Mouse (Mus musculus) C2C12 (cell line): ENCODE measurements around the gene Snapc3. TPM values are rescaled to one million over a fixed set of nuclear protein-coding genes. Genes with fewer than 3 reads are reported as not detected.

Experiments used
- H3K27me3 ChIP-seq: one replicate; pipeline ENCODE4 v1.6.1; 2011; ENCODE audit not compliant: control insufficient read depth, insufficient read depth, insufficient read length
- H3K36me3 ChIP-seq: one replicate; pipeline ENCODE4 v1.6.1; 2011; ENCODE audit not compliant: control insufficient read depth, insufficient read depth
- H3K4me3 ChIP-seq: one replicate; pipeline ENCODE4 v1.5.1; 2011; ENCODE audit warnings: mild to moderate bottlenecking, control low read depth; ENCODE audit not compliant: poor library complexity, insufficient read depth, severe bottlenecking
- H3K79me2 ChIP-seq: one replicate; pipeline ENCODE4 v1.6.1; 2011; ENCODE audit not compliant: control insufficient read depth, insufficient read depth
- H3K79me3 ChIP-seq: one replicate; pipeline ENCODE4 v1.6.1; 2011; ENCODE audit warnings: low read depth, control low read depth
- H3ac ChIP-seq: one replicate; pipeline ENCODE3; 2011; ENCODE audit warnings: low read depth; ENCODE audit not compliant: control insufficient read depth, insufficient read length
- CEBPB ChIP-seq: IDR thresholded peaks from one replicate; pipeline ENCODE4 v1.6.1; 2011; ENCODE audit warnings: low read depth, mild to moderate bottlenecking, control low read depth, moderate library complexity
- CTCF ChIP-seq: IDR thresholded peaks from one replicate; pipeline ENCODE4 v1.5.1; 2011; ENCODE audit not compliant: control insufficient read depth, insufficient read depth, insufficient read length
- FOSL1 ChIP-seq: IDR thresholded peaks from one replicate; pipeline ENCODE4 v1.8.0; 2011; ENCODE audit warnings: mild to moderate bottlenecking, low read length; ENCODE audit not compliant: poor library complexity, insufficient read depth, severe bottlenecking
- MAX ChIP-seq: IDR thresholded peaks from one replicate; pipeline ENCODE4 v1.6.1; 2011; ENCODE audit warnings: mild to moderate bottlenecking, control low read depth
- MYOD1 ChIP-seq: IDR thresholded peaks from one replicate; pipeline ENCODE4 v1.6.1; 2011; ENCODE audit warnings: low read depth; ENCODE audit not compliant: control insufficient read depth, insufficient read length
- MYOG ChIP-seq: IDR thresholded peaks from one replicate; pipeline ENCODE4 v1.6.1; 2011; ENCODE audit not compliant: control insufficient read depth, insufficient read length; ENCODE audit errors: extremely low read depth
- USF1 ChIP-seq: IDR thresholded peaks from one replicate; pipeline ENCODE4 v1.6.1; 2011; ENCODE audit warnings: low read depth, mild to moderate bottlenecking, control low read depth, moderate library complexity
- polyA plus RNA-seq: library from polyadenylated mRNA; unstranded; fragments of >200 nt; fragmentation: generic; extraction: Trizol; gene quantifications from one replicate; pipeline ENCODE4 v1.2.1, GENCODE M21; 2012; ENCODE audit warnings: missing spikeins

Gene Snapc3
- polyA plus RNA-seq, 1 experiment = 13.4 TPM

GRCm38 (mm10) chr4:83409867-83410505 lies 7.5 kb upstream of the Snapc3 start:
- Histone ChIP-seq H3K79me3 (peaks cover 2% of the 10 kb centered on the region), H3K36me3 (no peaks in the 10 kb centered on the region), H3K27me3 (no peaks in the 10 kb centered on the region), H3K79me2 (no peaks in the 10 kb centered on the region), H3K4me3 (no peak overlapping the region), H3ac (no peak overlapping the region)
- TF ChIP-seq MYOD1 (no peak), CEBPB (no peak), CTCF (no peak), MYOG (no peak), FOSL1 (no peak), USF1 (no peak), MAX (no peak)

- H3ac ChIP-seq = no peak overlapping the region
- no peaks in the 10 kb centered on the region for H3K36me3 ChIP-seq
- TF ChIP-seq USF1 = no peak
- no peak for TF ChIP-seq MYOG
- no peak for TF ChIP-seq MYOD1
- TF ChIP-seq CEBPB = no peak
- TF ChIP-seq CTCF = no peak
- no peak for TF ChIP-seq MAX
- TF ChIP-seq FOSL1 = no peak
- H3K79me3 ChIP-seq = peaks cover 2% of the 10 kb centered on the region
- H3K4me3 ChIP-seq = no peak overlapping the region
- H3K79me2 ChIP-seq = peaks cover 6% of the 10 kb centered on the region
- H3K27me3 ChIP-seq = no peaks in the 10 kb centered on the region
Measured at GRCm38 (mm10) chr4:83412060-83412459, 5.5 kb upstream of the Snapc3 start.

DNA sequence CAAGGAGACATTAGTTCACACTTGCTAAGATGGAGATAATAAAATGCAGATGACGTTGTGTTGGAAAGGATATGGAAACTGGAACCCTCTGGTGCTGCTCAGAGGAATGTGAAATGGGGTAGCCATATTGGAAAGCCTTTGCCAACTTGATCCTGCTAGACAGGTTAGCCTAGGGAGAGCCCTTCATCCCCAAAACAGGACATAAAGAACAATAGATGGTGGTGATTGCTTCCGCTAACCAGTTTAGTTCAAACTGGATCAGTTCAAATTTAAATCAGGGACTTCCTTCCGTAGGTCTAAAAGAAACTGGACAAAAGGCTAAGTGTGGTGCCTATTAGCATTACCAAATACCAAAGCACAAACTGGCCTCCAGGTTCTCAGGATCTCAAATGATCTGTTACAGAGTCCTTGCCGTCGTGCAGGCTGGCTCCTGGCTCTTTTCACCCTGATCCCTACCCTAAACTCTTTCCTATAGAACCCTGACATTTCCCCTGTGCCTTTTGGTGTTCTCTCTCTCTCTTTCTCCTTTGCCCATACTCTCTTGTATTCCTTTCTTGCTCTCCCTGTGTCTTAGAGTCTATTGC lies 3.2 kb upstream of the Snapc3 start:
- Histone ChIP-seq H3K79me2 (peaks cover 25% of the 10 kb centered on the region), H3K27me3 (no peaks in the 10 kb centered on the region), H3K79me3 (peaks cover 19% of the 10 kb centered on the region), H3K36me3 (peaks cover 6% of the 10 kb centered on the region), H3ac (no peak overlapping the region), H3K4me3 (no peak overlapping the region)
- TF ChIP-seq MYOG = no peak
- no peak for TF ChIP-seq CTCF
- TF ChIP-seq USF1 = no peak
- TF ChIP-seq MAX = no peak
- no peak for TF ChIP-seq FOSL1
- no peak for TF ChIP-seq CEBPB
- TF ChIP-seq MYOD1 = no peak

DNA sequence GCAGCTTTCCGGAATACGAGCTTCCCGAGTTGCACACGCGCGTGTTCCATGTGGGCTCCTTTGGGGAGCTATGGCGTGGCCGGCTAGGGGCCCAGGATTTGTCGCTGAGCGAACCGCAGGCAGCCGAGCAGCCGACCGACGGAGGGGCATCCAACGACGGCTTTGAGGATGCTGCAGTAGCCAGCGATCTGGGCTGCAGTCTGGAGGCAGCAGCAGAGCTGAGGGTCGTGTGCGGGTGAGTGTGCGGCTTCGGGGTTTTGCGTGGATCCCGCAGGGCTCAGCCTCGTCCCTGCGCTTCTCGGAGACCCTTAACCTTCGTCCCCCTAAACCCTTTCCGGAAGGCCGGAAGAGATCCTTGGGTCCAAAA lies 279 bp downstream of the Snapc3 start:
- Histone ChIP-seq H3K79me2 (peaks cover 56% of the 10 kb centered on the region), H3K4me3 (peak overlapping the region; percentile 98), H3K79me3 (peaks cover 44% of the 10 kb centered on the region), H3K27me3 (no peaks in the 10 kb centered on the region), H3ac (peak overlapping the region; percentile 97), H3K36me3 (peaks cover 32% of the 10 kb centered on the region)
- TF ChIP-seq MYOD1 (no peak), CTCF (no peak), USF1 (no peak), MAX (no peak), CEBPB (no peak), FOSL1 (no peak), MYOG (no peak)

GRCm38 (mm10) chr4:83418781-83419180 lies 1.3 kb downstream of the Snapc3 start:
- Histone ChIP-seq H3K79me2 (peaks cover 65% of the 10 kb centered on the region), H3K27me3 (no peaks in the 10 kb centered on the region), H3ac (no peak overlapping the region), H3K79me3 (peaks cover 54% of the 10 kb centered on the region), H3K36me3 (peaks cover 42% of the 10 kb centered on the region), H3K4me3 (peak overlapping the region; percentile 98)
- TF ChIP-seq MAX (no peak), MYOD1 (no peak), FOSL1 (no peak), CEBPB (no peak), USF1 (no peak), MYOG (no peak), CTCF (no peak)

- TF ChIP-seq USF1 (no peak), MYOG (no peak), FOSL1 (no peak), CEBPB (no peak), MYOD1 (no peak), MAX (no peak), CTCF (no peak)
- no peak overlapping the region for H3K4me3 ChIP-seq
- no peak overlapping the region for H3ac ChIP-seq
- H3K79me3 ChIP-seq = peaks cover 83% of the 10 kb centered on the region
- peaks cover 71% of the 10 kb centered on the region for H3K36me3 ChIP-seq
- no peaks in the 10 kb centered on the region for H3K27me3 ChIP-seq
- H3K79me2 ChIP-seq = peaks cover 96% of the 10 kb centered on the region
Measured at GRCm38 (mm10) chr4:83423641-83424040, 6.1 kb downstream of the Snapc3 start.
